ENCODE assay signal across 7 mouse cellular contexts in genomic region chr5:25099367-25100156, GRCm38 (mm10). TPM values are rescaled to one million over a fixed set of nuclear protein-coding genes. Genes with fewer than 3 reads are reported as not detected.
A peak's percentile ranks its signal among the peaks of the same experiment; 100 is the strongest.
DNase-seq lines count a peak whose midpoint lies in the region; ATAC-seq and TF ChIP-seq lines count a peak whose summit lies in the region.

No protein-coding gene starts in this region.

- intact Hi-C loops in gastrocnemius, postnatal 14 days (cut with DNase I; ENCODE audit: low total_unique reads) = no loop called here

- peak; percentile 31; the same call in 1 of the 2 replicates for ATAC-seq in common myeloid progenitor, adult 5-6 weeks (replicated peaks; ENCODE audit: low read depth, poor library complexity, severe bottlenecking)
- peak; percentile 77 for ATAC-seq in hindbrain, postnatal 0 days
- peak; percentile 37; the same call in 1 of the 2 replicates for ATAC-seq in limb, embryonic 11.5 days (ENCODE audit: insufficient number of reproducible peaks, low FRiP score, low TSS enrichment, low read depth)

- no peaks in the 10 kb centered on the region for H3K36me3 ChIP-seq in hindbrain, postnatal 0 days (ENCODE audit: insufficient read depth, low read length)
- no peaks in the 10 kb centered on the region for H3K36me3 ChIP-seq in limb, embryonic 11.5 days (ENCODE audit: control insufficient read depth, insufficient read depth, low read length)

- peak overlapping the region; percentile 48 for H3K4me3 ChIP-seq in hindbrain, postnatal 0 days (ENCODE audit: low read length)
- peak overlapping the region; percentile 53 for H3K4me3 ChIP-seq in limb, embryonic 11.5 days (ENCODE audit: low read depth, low read length)

- no peaks in the 10 kb centered on the region for H3K27me3 ChIP-seq in hindbrain, postnatal 0 days (ENCODE audit: insufficient read depth, low read length)
- peaks cover 36% of the 10 kb centered on the region for H3K27me3 ChIP-seq in limb, embryonic 11.5 days (ENCODE audit: control insufficient read depth, insufficient read depth, low read length)

- peak overlapping the region; percentile 53 for H3K9ac ChIP-seq in hindbrain, postnatal 0 days (replicated peaks; ENCODE audit: low read length)
- peak overlapping the region; percentile 13; the same call in 1 of the 2 replicates for H3K9ac ChIP-seq in limb, embryonic 11.5 days (ENCODE audit: low read length)

- no peaks in the 10 kb centered on the region for H3K4me1 ChIP-seq in hindbrain, postnatal 0 days (ENCODE audit: insufficient read depth, low read length)
- H3K4me1 ChIP-seq in limb, embryonic 11.5 days (ENCODE audit: control insufficient read depth, insufficient read depth, low read length) = peaks cover 7% of the 10 kb centered on the region; the same call in 1 of the 2 replicates

- peak; percentile 12; the same call in 1 of the 2 replicates for TF ChIP-seq CTCF in hindbrain, postnatal 0 days (IDR thresholded peaks at IDR 0.05; ENCODE audit: low read depth)

- peak overlapping the region; percentile 98 for H3K4me2 ChIP-seq in hindbrain, postnatal 0 days (ENCODE audit: low read depth, low read length)
- H3K4me2 ChIP-seq in limb, embryonic 11.5 days (ENCODE audit: low read depth, severe bottlenecking) = peak overlapping the region; percentile 97

- DNase-seq in adrenal gland, postnatal 10 days = peak; percentile 84
- DNase-seq in gastrocnemius, postnatal 14 days = peak; percentile 64
- peak; percentile 59 for DNase-seq in hindbrain, postnatal 0 days (ENCODE audit: low spot score)
- DNase-seq in limb, embryonic 11.5 days (ENCODE audit: low spot score) = no peak
- DNase-seq in mesoderm, embryonic 11.5 days (ENCODE audit: low read depth, low spot score) = peak; percentile 41
- DNase-seq in right cerebral cortex, postnatal 4 days = peak; percentile 63

- H3K27ac ChIP-seq in hindbrain, postnatal 0 days = no peak overlapping the region; the same call in 1 of the 2 replicates
- no peak overlapping the region for H3K27ac ChIP-seq in limb, embryonic 11.5 days (replicated peaks; ENCODE audit: low read depth, low read length)

- WGBS in hindbrain, postnatal 0 days = under 1% methylated on average over 45 of the region's 45 CpGs
- WGBS in limb, embryonic 11.5 days = under 1% methylated on average over 45 of the region's 45 CpGs

- H3K9me3 ChIP-seq in hindbrain, postnatal 0 days (ENCODE audit: low read length) = no peaks in the 10 kb centered on the region
- H3K9me3 ChIP-seq in limb, embryonic 11.5 days (ENCODE audit: control insufficient read depth, low read length) = no peaks in the 10 kb centered on the region

RNA-seq across cellular contexts. Expression of gene Prkag2, which starts 0.9 kb away (rescaled TPM):
- 100 to 1,000 TPM in 1 of 2 experiments, 10 to 100 TPM in 1; 76.5 to 129 TPM for total RNA-seq in adrenal gland, postnatal 10 days (2021)
- 17.6 and 26.3 TPM in 2 replicates for total RNA-seq in common myeloid progenitor, adult 5-6 weeks (2017)
- total RNA-seq in gastrocnemius, postnatal 14 days (2021) = 10 to 100 TPM; 13.1 to 15.1 TPM
- total RNA-seq in hindbrain, postnatal 0 days (2014; rRNA removed) = 31.4 and 38.3 TPM in 2 replicates
- 85.5 and 86.4 TPM in 2 replicates for polyA plus RNA-seq in hindbrain, postnatal 0 days (2015; fragmentation: Nextera tagmentation; extraction: Ambion mirVana)
- polyA plus RNA-seq in limb, embryonic 11.5 days (2014; fragmentation: Nextera tagmentation; extraction: Ambion mirVana) = 32.6 and 33.2 TPM in 2 replicates
